In genomic region chr5:99975776-99976175, GRCm38 (mm10) we compare ENCODE assay signal across 8 mouse cellular contexts. TPM values are rescaled to one million over a fixed set of nuclear protein-coding genes. Genes with fewer than 3 reads are reported as not detected.
DNase-seq lines count a peak whose midpoint lies in the region; ATAC-seq lines count a peak whose summit lies in the region.

No protein-coding gene starts in this region.

- H3K27ac ChIP-seq in heart, embryonic 15.5 days, result no peak overlapping the region
- no peak overlapping the region for H3K27ac ChIP-seq in embryonic facial prominence, embryonic 11.5 days (replicated peaks; ENCODE audit: low read depth, low read length)
- H3K27ac ChIP-seq in hindbrain, embryonic 16.5 days (ENCODE audit: low read depth, low read length), result no peak overlapping the region
- H3K27ac ChIP-seq in midbrain, embryonic 15.5 days, result no peak overlapping the region

- H3K4me3 ChIP-seq in heart, embryonic 15.5 days, result peak overlapping the region; percentile 34
- peak overlapping the region; percentile 21 for H3K4me3 ChIP-seq in embryonic facial prominence, embryonic 11.5 days (ENCODE audit: low read depth, low read length)
- H3K4me3 ChIP-seq in hindbrain, embryonic 16.5 days (ENCODE audit: low read length), result peak overlapping the region; percentile 22
- peak overlapping the region; percentile 20; the same call in 1 of the 2 replicates for H3K4me3 ChIP-seq in midbrain, embryonic 15.5 days

- 26% methylated on average over 1 of the region's 1 CpGs for WGBS in heart, embryonic 15.5 days
- WGBS in embryonic facial prominence, embryonic 11.5 days, result 76% methylated on average over 1 of the region's 1 CpGs
- 61% methylated on average over 1 of the region's 1 CpGs for WGBS in hindbrain, embryonic 16.5 days
- WGBS in midbrain, embryonic 15.5 days, result 76% methylated on average over 1 of the region's 1 CpGs

- no peaks in the 10 kb centered on the region for H3K9me3 ChIP-seq in heart, embryonic 15.5 days (replicated peaks)
- H3K9me3 ChIP-seq in embryonic facial prominence, embryonic 11.5 days (replicated peaks; ENCODE audit: control insufficient read depth, low read length), result no peaks in the 10 kb centered on the region
- H3K9me3 ChIP-seq in hindbrain, embryonic 16.5 days (ENCODE audit: control insufficient read depth, low read length), result no peaks in the 10 kb centered on the region
- no peaks in the 10 kb centered on the region for H3K9me3 ChIP-seq in midbrain, embryonic 15.5 days

- DNase-seq in heart, postnatal 14 days, result no peak
- DNase-seq in embryonic facial prominence, embryonic 11.5 days (ENCODE audit: low spot score), result no peak
- DNase-seq in left cerebral cortex, postnatal 4 days, result no peak
- no peak for DNase-seq in adipocyte (ENCODE audit: low spot score)
- DNase-seq in layer of hippocampus, postnatal 25 days (ENCODE audit: extremely low spot score in 1 of 2, low spot score in 1 of 2), result no peak

- peak overlapping the region; percentile 83 for H3K4me2 ChIP-seq in heart, embryonic 15.5 days
- peak overlapping the region; percentile 45 for H3K4me2 ChIP-seq in embryonic facial prominence, embryonic 11.5 days (ENCODE audit: low read depth, low read length)
- peak overlapping the region; percentile 55 for H3K4me2 ChIP-seq in hindbrain, embryonic 16.5 days (ENCODE audit: low read length)
- H3K4me2 ChIP-seq in midbrain, embryonic 15.5 days, result peak overlapping the region; percentile 86

- intact Hi-C loops in heart, postnatal 14 days (cut with DNase I), result loop anchor here (5.0 to 10.0 kb wide), 2 partner anchors 48 to 439 kb away; partner anchors contain the start of gene Sec31a
- intact Hi-C loops in left cerebral cortex, postnatal 4 days (cut with DNase I), result loop anchor here (5.0 kb wide), 1 partner anchor 62 kb away; the partner anchor contains the start of genes Enoph1 and Hnrnpdl

- H3K4me1 ChIP-seq in heart, embryonic 15.5 days (replicated peaks), result peaks cover 34% of the 10 kb centered on the region
- no peaks in the 10 kb centered on the region for H3K4me1 ChIP-seq in embryonic facial prominence, embryonic 11.5 days (ENCODE audit: control insufficient read depth, insufficient read depth, low read length)
- H3K4me1 ChIP-seq in hindbrain, embryonic 16.5 days (ENCODE audit: control insufficient read depth, insufficient read depth, low read depth, low read length), result peaks cover 22% of the 10 kb centered on the region
- peaks cover 46% of the 10 kb centered on the region for H3K4me1 ChIP-seq in midbrain, embryonic 15.5 days

- H3K36me3 ChIP-seq in heart, embryonic 15.5 days, result no peaks in the 10 kb centered on the region
- H3K36me3 ChIP-seq in embryonic facial prominence, embryonic 11.5 days (replicated peaks; ENCODE audit: control insufficient read depth, insufficient read depth, low read depth, low read length), result no peaks in the 10 kb centered on the region; the same call in 1 of the 2 replicates
- no peaks in the 10 kb centered on the region for H3K36me3 ChIP-seq in hindbrain, embryonic 16.5 days (ENCODE audit: control insufficient read depth, insufficient read depth, low read length)
- H3K36me3 ChIP-seq in midbrain, embryonic 15.5 days (replicated peaks), result no peaks in the 10 kb centered on the region

- no peaks in the 10 kb centered on the region for H3K27me3 ChIP-seq in heart, embryonic 15.5 days
- H3K27me3 ChIP-seq in embryonic facial prominence, embryonic 11.5 days (ENCODE audit: control insufficient read depth, insufficient read depth, low read length), result no peaks in the 10 kb centered on the region
- H3K27me3 ChIP-seq in hindbrain, embryonic 16.5 days (replicated peaks; ENCODE audit: control insufficient read depth, insufficient read depth, low read length), result no peaks in the 10 kb centered on the region
- H3K27me3 ChIP-seq in midbrain, embryonic 15.5 days (replicated peaks), result no peaks in the 10 kb centered on the region

- H3K9ac ChIP-seq in heart, embryonic 15.5 days, result peak overlapping the region; percentile 14; the same call in 1 of the 2 replicates
- no peak overlapping the region for H3K9ac ChIP-seq in embryonic facial prominence, embryonic 11.5 days (replicated peaks; ENCODE audit: low read length)
- no peak overlapping the region for H3K9ac ChIP-seq in hindbrain, embryonic 16.5 days (ENCODE audit: low read depth, low read length)
- no peak overlapping the region for H3K9ac ChIP-seq in midbrain, embryonic 15.5 days

- ATAC-seq in heart, embryonic 15.5 days (replicated peaks; ENCODE audit: insufficient number of reproducible peaks, insufficient read depth, low FRiP score, low read depth), result no peak
- no peak for ATAC-seq in embryonic facial prominence, embryonic 11.5 days (replicated peaks; ENCODE audit: insufficient number of reproducible peaks, low FRiP score, low TSS enrichment, low read depth)
- ATAC-seq in hindbrain, embryonic 16.5 days, result no peak
- no peak for ATAC-seq in midbrain, embryonic 15.5 days (replicated peaks)

RNA-seq across cellular contexts. Expression of gene Hnrnpd, which starts 3.0 kb away (rescaled TPM):
- 94.3 and 128 TPM in 2 replicates for polyA plus RNA-seq in heart, embryonic 15.5 days (2015; fragmentation: Nextera tagmentation; extraction: Ambion mirVana)
- 100 to 1,000 TPM in 1 of 2 experiments, 10 to 100 TPM in 1; 93.8 to 101 TPM for total RNA-seq in heart, postnatal 14 days (2021)
- 293 and 315 TPM in 2 replicates for polyA plus RNA-seq in embryonic facial prominence, embryonic 11.5 days (2014; fragmentation: Nextera tagmentation; extraction: Ambion mirVana)
- polyA plus RNA-seq in hindbrain, embryonic 16.5 days (2015; fragmentation: Nextera tagmentation; extraction: Ambion mirVana), result 28.9 and 81.2 TPM in 2 replicates
- 156 and 180 TPM in 2 replicates for polyA plus RNA-seq in midbrain, embryonic 15.5 days (2015; fragmentation: Nextera tagmentation; extraction: Ambion mirVana)
- 100 to 1,000 TPM; 366 to 370 TPM for total RNA-seq in left cerebral cortex, postnatal 4 days (2021)
- total RNA-seq in layer of hippocampus, postnatal 25 days (2021), result 100 to 1,000 TPM; 179 to 219 TPM

RNA-seq across cellular contexts. Expression of gene 4930524J08Rik, which starts 3.1 kb away (rescaled TPM):
- 0.52 and 0.84 TPM in 2 replicates for polyA plus RNA-seq in heart, embryonic 15.5 days (2015; fragmentation: Nextera tagmentation; extraction: Ambion mirVana)
- 1 to 10 TPM in 1 of 2 experiments, under 1 TPM in 1; 0.50 to 1.5 TPM for total RNA-seq in heart, postnatal 14 days (2021)
- polyA plus RNA-seq in embryonic facial prominence, embryonic 11.5 days (2014; fragmentation: Nextera tagmentation; extraction: Ambion mirVana), result 2.6 and 3.3 TPM in 2 replicates
- polyA plus RNA-seq in hindbrain, embryonic 16.5 days (2015; fragmentation: Nextera tagmentation; extraction: Ambion mirVana), result 2.7 and 2.8 TPM in 2 replicates
- 2.8 and 3.8 TPM in 2 replicates for polyA plus RNA-seq in midbrain, embryonic 15.5 days (2015; fragmentation: Nextera tagmentation; extraction: Ambion mirVana)
- total RNA-seq in left cerebral cortex, postnatal 4 days (2021), result 1 to 10 TPM; 3.0 to 4.3 TPM
- total RNA-seq in layer of hippocampus, postnatal 25 days (2021), result 1 to 10 TPM; 1.6 to 2.1 TPM
